In the genomic region with DNA sequence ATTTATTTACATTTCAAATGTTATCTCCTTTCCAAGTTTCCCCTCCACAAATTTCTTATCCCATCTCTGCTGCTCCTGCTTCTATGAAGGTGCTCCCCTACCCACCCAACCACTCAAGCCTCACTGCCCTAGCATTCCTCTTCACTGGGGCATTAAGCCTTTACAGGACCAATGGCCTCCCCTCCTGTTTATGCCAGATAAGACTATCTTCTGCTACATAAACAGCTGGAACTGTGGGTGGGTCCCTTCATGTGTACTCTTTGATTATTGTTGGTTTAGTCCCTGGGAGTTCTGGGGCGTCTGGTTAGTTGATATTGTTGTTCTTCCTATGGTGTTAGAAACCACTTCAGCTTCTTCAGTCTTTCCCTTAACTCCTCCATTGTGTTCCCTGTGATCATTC, we compare ENCODE assay signal across 12 mouse cellular contexts.
"Had no signal": no experiment of that assay in that cellular context is flagged by ENCODE, and none has a peak within 500 bp of the region (broad histone marks: within the 10 kb centered on the region; RNA-seq: fewer than 3 reads in every experiment).

No protein-coding gene starts in this region.

- ATAC-seq: midbrain, embryonic 16.5 days had no signal

- H3K27ac ChIP-seq: kidney, embryonic 15.5 days; limb, embryonic 13.5 days; midbrain, embryonic 12.5 days; stomach, embryonic 15.5 days had no signal

- H3K9ac ChIP-seq: kidney, embryonic 15.5 days; limb, embryonic 13.5 days; midbrain, embryonic 12.5 days; stomach, embryonic 15.5 days had no signal

- H3K4me1 ChIP-seq: kidney, embryonic 15.5 days; limb, embryonic 13.5 days; midbrain, embryonic 12.5 days; stomach, embryonic 15.5 days had no signal

- H3K36me3 ChIP-seq: kidney, embryonic 15.5 days; limb, embryonic 13.5 days; midbrain, embryonic 12.5 days; stomach, embryonic 15.5 days had no signal

- H3K27me3 ChIP-seq: kidney, embryonic 15.5 days; limb, embryonic 13.5 days; midbrain, embryonic 12.5 days; stomach, embryonic 15.5 days had no signal

- H3K4me2 ChIP-seq: kidney, embryonic 15.5 days; limb, embryonic 13.5 days; midbrain, embryonic 12.5 days; stomach, embryonic 15.5 days had no signal

- H3K4me3 ChIP-seq: kidney, embryonic 15.5 days; limb, embryonic 13.5 days; midbrain, embryonic 12.5 days; stomach, embryonic 15.5 days had no signal

- H3K9me3 ChIP-seq: kidney, embryonic 15.5 days; limb, embryonic 13.5 days; midbrain, embryonic 12.5 days; stomach, embryonic 15.5 days had no signal

- DNase-seq: kidney, adult 18-20 months; kidney, postnatal 14 days; left cerebral cortex, postnatal 4 days; lung, adult 18-20 months; right cerebral cortex, postnatal 14 days; thymus, adult 2 months; thymus, postnatal 25 days had no signal
